Mouse (Mus musculus) thymus, postnatal 4 days (tissue): ENCODE data around the gene Ugt1a6a.
"Not testable (repeated sequence)": the region's sequence is repeated elsewhere in the genome, so short reads cannot be mapped to it uniquely, and the experiment has no call there.

ENCODE experiments used
- DNase-seq: peaks from one replicate; pipeline ENCODE4 v3.0.0; 2021

Gene Ugt1a6a

DNA sequence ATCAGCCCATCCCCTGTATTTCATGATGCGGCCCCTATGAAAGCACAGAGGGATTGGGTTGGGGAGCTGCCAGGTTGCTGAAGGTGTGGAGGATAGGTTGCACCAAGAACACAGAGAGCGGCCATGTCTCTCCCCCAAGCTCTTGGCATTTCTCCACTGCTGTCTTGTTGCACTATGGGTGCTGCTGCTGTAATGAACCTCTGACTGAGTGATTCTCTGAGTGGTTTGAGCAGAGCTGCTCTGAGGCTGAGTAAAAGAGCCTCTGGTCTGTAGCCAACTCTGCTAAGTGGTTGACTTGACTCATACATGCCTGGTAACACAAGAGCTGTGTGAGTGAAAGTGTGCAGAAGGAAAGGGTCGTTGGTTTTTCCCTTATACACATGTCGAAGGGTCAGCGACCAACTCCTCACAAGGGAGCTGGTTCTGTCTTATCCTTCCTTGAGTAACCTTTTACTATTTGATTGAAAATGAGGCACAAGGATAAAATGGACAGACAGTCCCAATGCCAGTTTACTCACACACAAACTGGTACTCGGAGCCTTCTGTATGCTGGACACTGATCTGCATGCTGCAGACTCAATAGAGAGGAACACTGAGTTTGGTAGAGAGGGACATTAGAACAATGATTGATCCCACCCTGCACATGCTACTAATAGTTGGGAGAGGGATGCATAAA is 758 bp downstream of the Ugt1a6a start:
- DNase-seq, result not testable (repeated sequence)

DNA sequence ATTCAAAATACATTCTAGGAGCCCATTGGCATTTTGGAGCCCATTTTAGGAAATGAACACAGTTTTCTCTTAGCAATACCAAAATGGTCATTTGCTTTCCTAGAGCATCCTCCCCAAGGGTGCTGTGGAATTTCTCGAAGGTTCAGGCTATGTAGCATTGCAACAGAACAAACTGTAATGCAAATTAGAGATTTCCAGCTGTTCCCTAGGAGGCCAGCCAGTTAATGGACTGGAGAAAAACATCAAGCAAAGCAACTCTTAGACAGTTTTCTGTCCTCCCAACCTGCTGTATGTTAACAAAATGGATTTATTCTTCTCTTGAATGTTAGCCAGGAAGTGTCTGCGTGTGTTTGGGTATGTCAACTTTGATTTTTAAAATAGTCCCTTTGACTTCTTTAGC is 2.0 kb downstream of the Ugt1a6a start:
- DNase-seq, result no peak

DNA sequence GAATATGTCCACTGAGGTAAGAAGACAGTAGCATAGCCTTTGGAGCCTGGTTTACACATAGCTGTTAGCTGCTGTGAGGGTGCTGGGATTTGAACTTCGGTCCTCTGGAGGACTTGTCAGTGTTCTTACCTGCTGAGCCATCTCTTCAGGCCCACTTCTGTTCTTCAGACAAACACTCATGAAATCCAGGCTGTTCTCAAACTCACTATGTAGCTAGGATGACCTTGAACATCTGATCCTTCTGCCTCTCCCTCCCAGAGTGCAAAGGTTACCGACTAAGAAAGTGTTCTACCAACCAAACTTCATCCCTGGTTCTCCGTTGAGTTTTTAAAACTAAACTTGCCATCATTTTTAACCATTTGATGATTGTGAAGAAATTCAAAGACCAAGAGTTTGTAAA is 2.7 kb downstream of the Ugt1a6a start:
- no peak for DNase-seq

DNA sequence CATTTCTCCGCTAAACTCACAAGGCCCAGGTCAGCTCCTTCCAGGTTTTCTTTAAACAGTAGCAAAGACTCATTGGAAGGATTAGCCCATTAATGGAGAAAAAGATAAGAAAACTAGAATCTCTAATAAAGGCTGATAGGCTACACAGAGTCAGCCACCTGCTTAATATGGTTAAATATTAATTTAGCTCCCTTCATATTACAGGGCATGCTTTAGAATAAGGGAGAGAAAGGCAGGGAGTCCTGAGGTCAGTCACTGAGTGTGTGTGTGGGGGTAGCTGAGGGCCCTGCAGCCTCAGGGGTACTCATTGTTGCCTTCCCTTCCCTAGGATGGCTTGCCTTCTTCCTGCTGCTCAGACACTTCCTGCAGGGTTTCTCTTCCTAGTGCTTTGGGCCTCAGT is 3.5 kb downstream of the Ugt1a6a start:
- no peak for DNase-seq

DNA sequence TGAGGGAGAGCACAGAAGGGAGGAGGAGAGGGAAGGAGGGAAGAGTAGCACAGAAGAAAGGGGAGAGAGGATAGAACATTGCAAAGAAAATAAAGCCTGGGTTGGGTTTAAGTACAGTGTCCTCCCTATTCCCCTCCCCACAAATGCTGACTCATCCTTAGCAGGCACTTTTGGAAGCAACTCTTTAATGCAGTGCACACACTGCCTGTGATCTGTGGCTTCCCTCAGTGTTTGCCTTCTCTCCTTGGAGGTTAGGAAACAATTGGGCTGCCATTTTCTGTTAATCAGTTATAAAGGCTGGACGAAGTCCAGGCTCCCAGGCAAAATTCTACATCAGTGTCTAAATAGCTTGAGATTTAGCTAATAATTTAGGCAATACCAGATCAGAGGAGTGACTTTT is 5.9 kb downstream of the Ugt1a6a start:
- not testable (repeated sequence) for DNase-seq

DNA sequence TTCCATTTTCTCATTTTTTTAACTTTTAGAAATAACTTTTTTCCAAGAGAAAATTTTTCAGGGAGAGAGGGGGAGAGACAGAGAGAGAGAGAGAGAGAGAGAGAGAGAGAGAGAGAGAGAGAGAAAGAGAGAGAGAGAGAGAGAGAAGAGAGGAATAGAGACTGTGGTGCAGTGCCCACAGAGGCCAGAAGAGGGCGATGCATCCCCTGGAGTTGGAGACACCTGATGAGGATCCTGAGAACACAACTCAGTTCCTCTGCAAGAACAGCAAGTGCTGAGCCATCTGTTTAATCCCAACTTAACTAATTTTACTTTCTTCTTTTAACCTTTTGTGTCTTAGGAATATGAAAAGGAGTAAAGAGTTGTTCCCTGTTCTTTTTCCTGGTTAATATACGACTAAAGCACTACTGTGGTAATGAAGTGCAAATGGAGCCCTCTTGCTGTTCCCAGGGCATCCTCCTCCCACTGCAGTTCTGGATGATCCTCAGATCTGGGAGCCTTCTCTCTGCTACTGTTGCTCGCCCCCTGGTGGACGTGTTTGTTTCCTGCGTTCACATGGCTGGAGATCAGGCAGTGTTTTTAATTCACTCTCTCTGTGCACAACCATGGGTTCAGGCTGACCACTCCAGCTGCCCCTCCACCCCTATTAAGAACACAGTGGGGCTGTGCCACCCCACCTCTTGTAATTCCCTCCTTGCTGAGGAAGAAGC is 9.5 kb downstream of the Ugt1a6a start:
- DNase-seq, result peak; percentile 75

DNA sequence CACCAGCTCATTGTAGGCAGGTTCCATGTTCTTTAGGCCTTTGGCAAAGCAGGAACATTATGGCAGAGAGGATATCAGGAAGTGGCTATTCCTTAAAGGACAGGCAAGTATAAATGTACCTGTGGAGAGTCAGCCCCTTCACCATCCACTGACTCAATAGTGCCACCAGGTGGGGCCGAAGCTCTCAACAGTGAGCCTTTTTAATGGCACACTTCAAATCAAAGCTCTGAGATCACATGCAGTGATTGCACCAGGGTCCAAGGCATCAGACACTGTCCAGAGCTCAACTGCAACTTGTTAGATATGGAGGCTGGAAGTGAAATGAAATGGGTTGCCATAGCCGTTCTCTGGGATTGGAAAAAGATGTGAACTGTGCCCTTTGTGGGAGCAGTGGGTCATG is 10.7 kb downstream of the Ugt1a6a start:
- peak; percentile 42 for DNase-seq

DNA sequence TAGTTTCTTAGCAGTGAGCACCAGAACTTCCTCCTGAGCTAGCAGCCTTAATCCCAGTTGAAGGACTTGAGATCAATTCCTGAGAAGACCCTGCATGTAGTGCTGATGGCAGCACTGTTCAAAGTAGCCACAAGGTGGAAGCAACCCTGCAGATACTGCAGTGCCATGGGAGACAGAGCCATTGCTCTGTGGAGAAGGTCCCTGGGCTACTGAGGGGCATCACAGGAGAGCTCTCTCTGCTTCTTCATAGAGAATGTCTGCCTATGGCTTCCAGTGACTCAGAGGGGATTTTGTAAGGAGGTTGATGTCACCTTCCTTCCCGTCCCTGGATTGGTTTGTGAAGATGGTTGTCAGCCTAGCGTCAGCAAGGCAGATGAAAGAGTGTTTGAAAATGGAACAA is 15.5 kb downstream of the Ugt1a6a start:
- DNase-seq, result peak; percentile 14

DNA sequence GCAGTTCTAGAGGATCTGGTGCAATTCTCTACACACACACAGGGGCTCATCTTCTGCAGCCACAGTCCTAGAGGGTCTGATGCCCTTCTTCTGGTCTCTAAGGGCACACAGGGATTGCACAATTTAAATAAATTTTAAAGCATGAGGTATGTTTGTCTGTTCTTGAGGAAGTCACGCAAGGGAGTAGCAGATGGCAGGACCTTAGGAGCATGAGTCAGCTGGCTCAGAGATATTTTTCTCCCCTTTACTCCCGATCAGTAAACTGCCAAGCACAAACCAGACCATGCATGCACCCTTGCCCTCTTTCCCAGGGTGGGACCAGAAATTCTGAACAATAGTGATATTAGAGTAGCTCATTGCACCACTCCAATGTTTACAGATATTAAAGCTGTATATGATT is 23.8 kb downstream of the Ugt1a6a start:
- DNase-seq, result no peak

DNA sequence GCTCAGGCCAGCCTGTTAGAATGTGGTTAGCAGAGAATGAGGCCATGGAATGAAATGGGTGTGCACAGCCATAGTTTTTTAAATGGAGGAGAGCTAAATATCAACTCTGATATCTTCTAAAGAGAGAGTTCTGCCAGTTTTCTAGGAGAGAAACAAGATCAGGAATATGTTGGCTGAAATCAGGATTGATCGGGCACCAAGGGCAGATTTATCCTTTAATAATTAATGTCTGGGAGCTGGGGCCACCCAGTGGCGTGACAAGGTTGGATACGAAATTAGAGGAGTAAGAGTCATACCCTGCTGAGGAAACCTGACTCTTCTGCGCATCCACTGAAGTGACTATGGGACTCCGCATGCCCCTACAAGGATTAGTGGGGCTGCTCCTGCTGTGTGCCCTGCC is 31.1 kb downstream of the Ugt1a6a start, which contains the start of gene Ugt1a5:
Ugt1a5 (plus strand) TSS at position 302 of the 400 bp plus-strand sequence.
- no peak for DNase-seq

DNA sequence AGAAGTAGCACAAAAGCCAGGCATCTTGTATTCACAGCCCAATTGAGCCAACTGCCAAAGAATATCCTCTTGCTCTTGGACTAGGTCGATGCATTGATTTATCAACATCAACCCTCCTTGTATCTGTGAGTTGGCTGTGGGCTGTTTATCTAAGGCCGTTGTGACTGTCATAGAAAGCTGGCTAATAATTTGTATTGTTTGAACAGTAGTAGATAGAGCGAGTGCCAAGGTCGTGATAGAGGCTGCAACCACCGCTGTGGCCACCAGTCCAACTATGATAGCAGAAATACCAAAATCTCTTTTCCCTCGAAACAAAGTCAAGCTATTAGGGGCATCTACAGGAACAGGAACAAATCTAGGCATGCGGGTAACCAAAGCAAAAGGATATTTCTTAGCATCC is 37.6 kb downstream of the Ugt1a6a start:
- not testable (repeated sequence) for DNase-seq

DNA sequence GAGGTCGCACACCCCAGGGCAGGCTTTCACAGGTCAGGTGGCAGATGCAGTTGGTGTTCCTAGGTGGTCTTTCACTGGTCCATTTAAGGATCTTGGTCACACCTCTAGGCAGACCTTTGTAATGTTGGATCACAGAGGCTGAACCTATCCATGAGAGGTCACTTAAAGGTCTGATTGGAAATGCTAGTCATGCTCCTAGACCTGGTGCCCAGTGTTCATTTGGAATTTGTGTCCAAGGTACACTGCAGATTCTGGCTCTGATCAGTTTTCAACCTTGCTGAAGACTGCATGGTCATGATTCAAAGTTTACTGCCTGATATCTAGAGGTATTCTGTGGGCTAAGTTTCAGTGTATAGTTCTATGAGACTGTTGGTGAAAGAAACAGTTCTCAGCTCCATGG is 45.0 kb downstream of the Ugt1a6a start:
- no peak for DNase-seq

DNA sequence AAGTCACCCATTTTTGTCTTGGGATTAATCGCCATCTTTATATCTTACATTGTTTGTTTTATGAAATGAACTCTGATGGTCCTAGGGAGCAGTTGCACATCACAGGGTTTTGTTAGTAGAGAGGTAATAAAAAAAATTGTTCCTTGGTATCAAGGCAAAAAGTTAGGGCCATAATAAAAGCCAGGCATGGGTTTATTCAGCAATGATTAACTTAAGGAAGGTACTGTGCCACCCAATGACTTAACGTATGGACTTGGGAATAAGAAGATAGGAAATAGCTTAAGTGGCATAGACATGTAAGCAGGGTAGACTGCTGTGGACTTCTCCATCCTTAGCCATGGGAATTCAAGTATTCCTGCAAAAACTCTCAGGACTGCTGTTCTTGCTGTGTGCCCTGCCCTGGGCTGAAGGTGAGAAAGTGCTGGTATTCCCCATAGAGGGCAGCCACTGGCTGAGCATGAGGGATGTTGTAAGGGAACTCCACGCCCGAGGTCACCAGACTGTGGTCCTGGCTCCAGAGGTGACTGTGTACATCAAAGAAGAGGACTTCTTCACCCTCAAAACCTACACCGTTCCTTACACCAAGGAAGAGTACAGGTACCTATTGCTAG is 51.8 kb downstream of the Ugt1a6a start:
- DNase-seq, result no peak

DNA sequence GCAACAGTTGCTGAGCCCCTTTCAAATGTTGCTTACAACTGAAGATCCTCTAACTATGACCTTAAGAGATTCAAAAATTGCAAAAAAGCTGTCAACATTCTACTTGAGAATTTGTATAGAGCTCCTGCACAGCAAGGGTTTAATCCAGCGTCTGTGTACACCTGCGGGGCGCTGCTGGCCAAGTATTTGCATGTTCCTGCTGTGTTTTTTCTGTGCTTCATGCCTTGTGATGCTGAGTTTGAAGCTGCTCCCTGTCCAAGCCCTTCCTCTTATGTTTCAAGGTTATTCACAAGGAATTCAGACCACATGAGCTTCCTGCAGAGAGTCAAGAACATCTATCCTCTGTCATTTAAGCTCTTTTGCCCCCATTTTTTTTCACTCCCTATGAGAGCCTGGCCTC is 57.5 kb downstream of the Ugt1a6a start:
- no peak for DNase-seq

DNA sequence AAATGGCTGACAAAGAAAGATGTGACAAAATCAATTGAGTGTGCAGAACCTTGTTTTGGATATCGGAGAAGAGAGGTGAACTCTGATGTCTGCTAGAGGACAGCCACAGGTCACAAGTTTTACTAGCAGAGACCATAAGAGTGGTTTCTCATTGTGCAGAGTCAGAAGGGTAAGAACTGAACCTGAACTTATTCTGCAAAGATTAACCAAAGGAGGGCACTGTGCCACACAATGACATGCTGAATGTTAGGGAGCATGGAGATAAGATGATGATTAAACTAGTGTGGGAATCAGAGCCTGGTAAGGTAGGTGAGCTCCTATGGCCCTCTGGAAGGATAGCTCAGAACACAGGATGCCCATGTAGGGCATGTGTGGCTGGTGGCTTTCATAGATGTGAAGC is 61.1 kb downstream of the Ugt1a6a start:
- DNase-seq, result no peak

DNA sequence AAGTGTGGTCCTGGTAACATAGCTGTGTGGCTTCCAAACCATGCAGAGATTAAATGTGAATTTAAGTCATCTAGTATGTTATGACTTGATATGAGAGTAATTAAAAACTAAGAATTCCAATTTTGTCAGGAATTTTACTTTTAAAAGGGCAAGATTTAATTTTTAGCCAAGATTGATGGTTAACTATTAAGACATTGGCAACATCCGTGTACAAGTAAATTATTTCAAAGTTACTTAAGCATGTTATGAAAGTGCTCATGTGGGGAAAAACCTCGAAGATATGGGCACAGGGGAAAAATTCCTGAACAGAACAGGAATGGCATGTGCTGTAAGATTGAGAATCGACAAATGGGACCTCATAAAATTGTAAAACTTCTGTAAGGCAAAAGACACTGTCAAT is 62.8 kb downstream of the Ugt1a6a start:
- no peak for DNase-seq

DNA sequence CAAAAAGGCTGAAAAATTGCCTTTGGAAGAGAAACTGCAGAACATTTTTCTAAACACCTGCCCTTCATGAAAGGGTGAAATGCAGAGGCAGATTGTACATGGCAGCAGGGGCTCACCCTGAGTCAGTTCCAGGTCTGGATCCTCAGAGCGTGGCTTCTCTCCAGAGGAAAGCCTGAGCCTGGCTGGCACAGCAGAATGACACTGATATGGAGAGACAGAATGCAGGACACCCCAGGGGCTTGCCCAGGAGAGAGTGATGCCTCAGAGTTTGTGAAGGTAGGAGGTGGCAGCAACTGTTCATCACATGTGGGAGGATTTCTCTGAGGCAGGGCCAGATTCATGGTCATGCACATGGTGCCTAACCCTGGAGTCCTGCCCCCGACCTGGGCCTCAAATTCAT is 65.4 kb downstream of the Ugt1a6a start:
- DNase-seq, result no peak

DNA sequence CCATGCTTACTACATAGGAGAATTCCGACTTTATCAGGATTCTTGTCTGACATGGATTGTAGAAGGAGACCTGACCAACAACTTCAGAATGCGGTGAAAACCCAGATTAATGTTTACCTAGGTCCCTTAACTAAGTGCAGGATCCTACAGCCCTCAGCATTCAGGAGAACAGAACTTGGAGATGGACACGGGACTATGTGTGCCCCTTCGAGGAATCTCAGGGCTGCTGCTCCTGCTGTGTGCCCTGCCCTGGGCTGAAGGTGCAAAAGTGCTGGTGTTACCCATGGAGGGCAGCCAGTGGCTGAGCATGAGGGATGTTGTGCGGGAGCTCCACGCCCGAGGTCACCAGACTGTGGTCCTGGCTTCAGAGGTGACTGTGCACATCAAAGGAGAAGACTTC is 65.8 kb downstream of the Ugt1a6a start, which contains the start of gene Ugt1a2:
Ugt1a2 (plus strand) TSS at position 146 of the 400 bp plus-strand sequence.
- no peak for DNase-seq

DNA sequence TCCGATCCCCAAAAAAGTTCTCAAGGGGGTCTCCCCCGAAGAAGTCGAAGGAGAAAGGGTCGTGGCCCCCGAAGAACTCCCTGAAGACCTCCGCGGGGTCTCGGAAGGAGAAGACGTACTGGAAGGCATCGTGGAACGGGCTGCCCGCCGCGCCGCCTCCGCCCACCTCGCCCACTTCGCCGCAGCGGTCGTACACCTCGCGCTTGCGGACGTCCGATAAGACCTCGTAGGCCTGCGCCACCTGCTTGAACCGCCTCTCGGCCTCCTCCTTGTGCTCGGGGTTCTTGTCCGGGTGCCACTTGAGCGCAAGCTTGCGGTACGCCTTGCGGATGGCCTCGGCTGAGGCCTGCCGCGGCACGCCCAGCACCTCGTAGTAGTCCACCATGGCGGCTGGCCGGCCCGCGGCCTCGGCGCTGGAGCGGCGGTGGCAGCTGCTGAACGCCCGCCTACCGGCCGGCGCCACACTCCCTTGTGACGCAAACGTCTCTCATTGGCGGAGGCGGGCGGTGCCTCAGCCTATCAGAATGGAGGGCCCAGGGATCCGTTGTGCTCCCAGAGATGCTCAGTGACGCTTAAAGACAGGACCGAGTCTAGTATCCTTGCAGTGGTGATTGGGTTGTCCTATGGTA is 70.8 kb downstream of the Ugt1a6a start, which contains the start of gene Dnajb3:
Dnajb3 (minus strand) TSS at position 489 of the 629 bp plus-strand sequence.
- DNase-seq, result peak; percentile 87

DNA sequence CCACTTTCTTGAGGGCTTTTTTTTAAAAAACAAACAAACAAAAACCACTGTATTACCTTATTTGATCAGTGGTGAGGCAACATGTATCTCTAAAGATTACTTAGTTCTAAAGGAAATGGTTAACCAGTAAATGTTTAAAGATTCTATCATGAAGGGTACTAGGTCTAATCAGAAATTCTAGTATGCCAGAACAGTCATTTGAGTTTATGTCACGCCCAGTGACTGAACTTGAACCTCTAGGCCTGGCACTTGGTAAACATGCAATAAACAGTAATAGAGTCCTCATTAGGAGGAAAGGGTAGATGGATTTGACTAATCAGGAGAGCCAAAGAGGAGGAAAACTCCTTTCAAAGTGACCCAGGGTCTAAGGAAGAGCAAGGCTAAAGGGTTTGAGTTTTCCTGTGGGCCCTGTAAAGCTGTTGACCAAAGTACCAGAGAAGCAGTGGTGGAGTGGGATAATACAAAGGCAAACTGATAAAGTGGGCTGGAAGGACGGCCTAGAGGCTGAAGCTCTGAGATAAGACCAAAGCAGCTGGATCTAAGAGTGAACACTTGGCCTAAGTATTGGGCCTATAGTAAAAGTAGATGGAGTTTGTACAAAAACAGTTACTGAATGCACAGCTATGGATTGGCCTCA is 72.4 kb downstream of the Ugt1a6a start:
- no peak for DNase-seq

DNA sequence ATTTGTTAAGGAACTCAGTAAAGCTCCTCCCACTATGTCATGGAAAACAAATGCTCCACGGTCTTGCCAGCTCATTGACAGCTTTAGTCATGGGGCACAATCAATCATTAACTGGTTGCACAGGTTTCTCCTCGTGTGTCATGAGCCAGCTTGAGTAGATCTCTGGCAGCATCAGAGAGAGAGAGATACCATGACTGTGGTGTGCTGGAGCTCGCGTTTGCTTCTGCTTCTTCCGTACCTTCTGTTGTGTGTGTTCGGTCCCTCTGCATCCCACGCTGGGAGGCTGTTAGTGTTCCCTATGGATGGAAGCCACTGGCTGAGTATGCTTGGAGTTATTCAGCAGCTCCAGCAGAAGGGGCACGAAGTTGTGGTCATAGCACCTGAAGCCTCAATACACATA is 77.2 kb downstream of the Ugt1a6a start, which contains the start of gene Ugt1a1:
Ugt1a1 (plus strand) TSS at position 148 of the 400 bp plus-strand sequence.
- DNase-seq, result peak; percentile 10

DNA sequence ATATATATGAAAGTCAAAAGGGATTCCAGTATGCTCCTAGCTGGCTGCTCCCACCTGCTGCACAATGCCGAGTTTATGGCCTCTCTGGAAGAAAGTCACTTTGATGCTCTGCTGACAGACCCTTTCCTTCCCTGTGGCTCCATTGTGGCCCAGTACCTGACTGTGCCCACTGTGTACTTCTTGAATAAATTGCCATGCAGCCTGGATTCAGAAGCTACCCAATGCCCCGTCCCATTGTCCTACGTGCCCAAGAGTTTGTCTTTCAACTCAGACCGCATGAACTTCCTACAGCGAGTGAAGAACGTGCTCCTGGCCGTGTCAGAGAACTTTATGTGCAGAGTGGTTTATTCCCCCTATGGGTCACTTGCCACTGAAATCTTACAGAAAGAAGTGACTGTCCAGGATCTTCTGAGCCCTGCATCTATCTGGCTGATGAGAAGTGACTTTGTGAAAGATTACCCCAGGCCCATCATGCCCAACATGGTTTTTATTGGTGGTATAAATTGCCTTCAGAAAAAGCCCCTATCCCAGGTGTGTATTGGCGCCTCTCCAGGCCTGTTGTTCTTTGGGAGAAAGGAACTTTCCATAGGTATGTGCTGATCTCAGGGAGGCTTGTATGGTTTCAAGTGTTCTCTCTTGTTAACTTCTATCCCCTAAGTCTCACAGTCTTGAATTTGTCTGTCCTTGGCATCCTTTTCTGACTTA is 77.9 kb downstream of the Ugt1a6a start:
- no peak for DNase-seq
